ENCODE assay signal across 9 mouse cellular contexts in the genomic region with DNA sequence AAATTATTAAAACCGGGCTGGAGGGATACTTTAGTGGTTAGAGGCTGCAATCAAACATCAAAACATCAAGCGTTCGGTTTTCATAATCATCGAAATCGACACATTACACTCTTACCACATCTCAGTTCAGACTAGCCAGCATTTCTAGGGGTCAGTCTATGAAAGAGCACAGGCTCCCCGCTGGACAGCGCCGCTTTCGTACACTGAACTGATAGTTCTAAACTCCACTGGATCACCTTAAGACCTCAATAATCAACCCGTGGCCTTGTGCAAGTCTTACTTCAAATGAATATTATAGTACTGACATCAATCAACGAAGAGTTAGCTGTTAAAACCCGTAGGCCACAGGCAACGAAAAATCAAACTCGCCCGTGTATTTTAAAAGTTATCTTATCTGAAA. TPM values are rescaled to one million over a fixed set of nuclear protein-coding genes. Genes with fewer than 3 reads are reported as not detected.
DNase-seq lines count a peak whose midpoint lies in the region; ATAC-seq lines count a peak whose summit lies in the region.
"Had no signal": no experiment of that assay in that cellular context is flagged by ENCODE, and none has a peak within 500 bp of the region (broad histone marks: within the 10 kb centered on the region; RNA-seq: fewer than 3 reads in every experiment).

No protein-coding gene starts in this region.

- H3K9ac ChIP-seq in heart, embryonic 12.5 days = no peak overlapping the region
- H3K9ac ChIP-seq in hindbrain, embryonic 11.5 days (ENCODE audit: low read depth, low read length) = no peak overlapping the region
- no peak overlapping the region for H3K9ac ChIP-seq in midbrain, embryonic 11.5 days (ENCODE audit: low read length)

- H3K27ac ChIP-seq in heart, embryonic 12.5 days (ENCODE audit: poor library complexity, severe bottlenecking) = no peak overlapping the region
- no peak overlapping the region for H3K27ac ChIP-seq in hindbrain, embryonic 11.5 days (ENCODE audit: low read depth, low read length)
- no peak overlapping the region for H3K27ac ChIP-seq in midbrain, embryonic 11.5 days (ENCODE audit: low read depth, low read length)

- H3K36me3 ChIP-seq in heart, embryonic 12.5 days = no peaks in the 10 kb centered on the region
- H3K36me3 ChIP-seq in hindbrain, embryonic 11.5 days (ENCODE audit: control insufficient read depth, insufficient read depth, low read length) = no peaks in the 10 kb centered on the region
- no peaks in the 10 kb centered on the region for H3K36me3 ChIP-seq in midbrain, embryonic 11.5 days (ENCODE audit: control insufficient read depth, insufficient read depth, low read length)

- WGBS in heart, embryonic 12.5 days = 29% methylated on average over 15 of the region's 15 CpGs
- 38% methylated on average over 15 of the region's 15 CpGs for WGBS in hindbrain, embryonic 11.5 days
- WGBS in midbrain, embryonic 11.5 days = 41% methylated on average over 15 of the region's 15 CpGs

- no peak for DNase-seq in heart, postnatal 25 days (ENCODE audit: low spot score)
- peak; percentile 25 for DNase-seq in adipocyte (ENCODE audit: low spot score)
- peak; percentile 11 for DNase-seq in hindbrain, embryonic 11.5 days (ENCODE audit: low spot score)
- peak; percentile 85 for DNase-seq in midbrain, embryonic 11.5 days (ENCODE audit: low spot score, missing footprints)
- no peak for DNase-seq in layer of hippocampus, adult 18-20 months (ENCODE audit: low spot score in 2 of 2)
- no peak for DNase-seq in layer of hippocampus, postnatal 10 days (ENCODE audit: low spot score in 2 of 2)

- H3K4me3 ChIP-seq in heart, embryonic 12.5 days = peak overlapping the region; percentile 61
- peak overlapping the region; percentile 78; the same call in 1 of the 2 replicates for H3K4me3 ChIP-seq in hindbrain, embryonic 11.5 days (ENCODE audit: low read depth, low read length)
- peak overlapping the region; percentile 56; the same call in 1 of the 2 replicates for H3K4me3 ChIP-seq in midbrain, embryonic 11.5 days (ENCODE audit: low read depth, low read length)

- H3K27me3 ChIP-seq in heart, embryonic 12.5 days (replicated peaks) = no peaks in the 10 kb centered on the region
- H3K27me3 ChIP-seq in hindbrain, embryonic 11.5 days (ENCODE audit: control insufficient read depth, insufficient read depth, low read length) = no peaks in the 10 kb centered on the region
- H3K27me3 ChIP-seq in midbrain, embryonic 11.5 days (ENCODE audit: control insufficient read depth, insufficient read depth, low read length) = no peaks in the 10 kb centered on the region
- H3K27me3 ChIP-seq: Patski had no signal

- peaks cover 7% of the 10 kb centered on the region; the same call in 1 of the 2 replicates for H3K4me1 ChIP-seq in heart, embryonic 12.5 days (replicated peaks)
- no peaks in the 10 kb centered on the region for H3K4me1 ChIP-seq in hindbrain, embryonic 11.5 days (replicated peaks; ENCODE audit: control insufficient read depth, insufficient read depth, low read length)
- no peaks in the 10 kb centered on the region for H3K4me1 ChIP-seq in midbrain, embryonic 11.5 days (ENCODE audit: control insufficient read depth, insufficient read depth, low read length)

- no peaks in the 10 kb centered on the region for H3K9me3 ChIP-seq in heart, embryonic 12.5 days (replicated peaks)
- H3K9me3 ChIP-seq in hindbrain, embryonic 11.5 days (ENCODE audit: control insufficient read depth, low read length) = no peaks in the 10 kb centered on the region
- no peaks in the 10 kb centered on the region for H3K9me3 ChIP-seq in midbrain, embryonic 11.5 days (ENCODE audit: control insufficient read depth, low read length)

- intact Hi-C loops in heart, postnatal 25 days (cut with DNase I) = no loop called here

- ATAC-seq in heart, embryonic 12.5 days (ENCODE audit: insufficient number of reproducible peaks, low FRiP score) = no peak
- no peak for ATAC-seq in hindbrain, embryonic 11.5 days (ENCODE audit: low FRiP score)
- no peak for ATAC-seq in midbrain, embryonic 11.5 days (ENCODE audit: low FRiP score)
- ATAC-seq in erythroid progenitor cell, adult 5-6 weeks (replicated peaks; ENCODE audit: low FRiP score, poor library complexity, severe bottlenecking) = no peak

- peak overlapping the region; percentile 83 for H3K4me2 ChIP-seq in heart, embryonic 12.5 days
- peak overlapping the region; percentile 95 for H3K4me2 ChIP-seq in hindbrain, embryonic 11.5 days (replicated peaks; ENCODE audit: low read depth, low read length)
- peak overlapping the region; percentile 73 for H3K4me2 ChIP-seq in midbrain, embryonic 11.5 days

RNA-seq across cellular contexts. Expression of a gene that starts 1.0 kb away (rescaled TPM):
- polyA plus RNA-seq in heart, embryonic 12.5 days (2016; fragmentation: Nextera tagmentation; extraction: Ambion mirVana) = 30.3 and 38.5 TPM in 2 replicates
- total RNA-seq in heart, postnatal 25 days (2021) = 1 to 10 TPM; 3.7 to 4.4 TPM
- polyA plus RNA-seq in hindbrain, embryonic 11.5 days (2014; fragmentation: Nextera tagmentation; extraction: Ambion mirVana) = 57.2 and 63.3 TPM in 2 replicates
- polyA plus RNA-seq in midbrain, embryonic 11.5 days (2014; fragmentation: Nextera tagmentation; extraction: Ambion mirVana) = 44.6 and 47.2 TPM in 2 replicates
- 100 to 1,000 TPM; 102 to 103 TPM for total RNA-seq in layer of hippocampus, adult 18-20 months (2021)
- total RNA-seq in layer of hippocampus, postnatal 10 days (2021) = 100 to 1,000 TPM; 108 to 109 TPM
- 73.5 and 163 TPM in 2 replicates for total RNA-seq in erythroid progenitor cell, adult 5-6 weeks (2015; ENCODE audit: low replicate concordance)
- 36.2 and 37.8 TPM in 2 replicates for total RNA-seq in erythroid progenitor cell, adult 5-6 weeks (2017; ENCODE audit: low replicate concordance)

Comparison
In these comparisons a context has a peak if more than half of its experiments do, and no peak if none do; other contexts are left out.
1. DNase-seq: peak in adipocyte (single experiment), hindbrain, embryonic 11.5 days (single experiment) and midbrain, embryonic 11.5 days (single experiment); none in heart, postnatal 25 days (single experiment), layer of hippocampus, adult 18-20 months (0 of 2) and layer of hippocampus, postnatal 10 days (0 of 2).
2. RNA of a gene that starts 1.0 kb away (total RNA-seq): 36.2 to 163 TPM in erythroid progenitor cell, adult 5-6 weeks, 108 to 109 TPM in layer of hippocampus, postnatal 10 days and 102 to 103 TPM in layer of hippocampus, adult 18-20 months; 3.7 to 4.4 TPM in heart, postnatal 25 days; every median in the first group is over 4 times any median in the second.
3. Peak in every context shown above with its lines, with median percentiles within 50 percentile points of each other: H3K4me2 ChIP-seq and H3K4me3 ChIP-seq.